Mouse (Mus musculus): ENCODE results near the gene Ndrg4.
"Not testable (repeated sequence)": the region's sequence is repeated elsewhere in the genome, so short reads cannot be mapped to it uniquely, and the experiment has no call there.

Gene Ndrg4

GRCm38 (mm10) chr8:95676631-95677030 is at the start of gene Ndrg4:
TSS of gene Ndrg4 (plus strand) at chr8:95676980.
- no peak for DNase-seq (ENCODE audit: low read depth, low spot score)

- no peak for DNase-seq (ENCODE audit: low read depth, low spot score)
Observed at GRCm38 (mm10) chr8:95632840-95633239, 43.9 kb upstream of the Ndrg4 start.

GRCm38 (mm10) chr8:95633262-95634062 is 43.3 kb upstream of the Ndrg4 start, which contains the start of gene Gins3:
TSS of gene Gins3 (plus strand) at chr8:95633453.
- peak; percentile 93 for DNase-seq (ENCODE audit: low read depth, low spot score)

GRCm38 (mm10) chr8:95634063-95634340 is 42.8 kb upstream of the Ndrg4 start:
- no peak for DNase-seq (ENCODE audit: low read depth, low spot score)

- DNase-seq (ENCODE audit: low read depth, low spot score), result no peak
Observed at GRCm38 (mm10) chr8:95644942-95645341, 31.8 kb upstream of the Ndrg4 start.

- no peak for DNase-seq (ENCODE audit: low read depth, low spot score)
Observed at GRCm38 (mm10) chr8:95648251-95648650, 28.5 kb upstream of the Ndrg4 start.

GRCm38 (mm10) chr8:95653351-95653750 is 23.4 kb upstream of the Ndrg4 start:
- no peak for DNase-seq (ENCODE audit: low read depth, low spot score)

- DNase-seq (ENCODE audit: low read depth, low spot score), result no peak
Observed at GRCm38 (mm10) chr8:95655831-95656230, 20.9 kb upstream of the Ndrg4 start.

GRCm38 (mm10) chr8:95656316-95657002 is 20.3 kb upstream of the Ndrg4 start:
- no peak for DNase-seq (ENCODE audit: low read depth, low spot score)

GRCm38 (mm10) chr8:95657523-95657922 is 19.3 kb upstream of the Ndrg4 start:
- DNase-seq (ENCODE audit: low read depth, low spot score), result no peak

- DNase-seq (ENCODE audit: low read depth, low spot score), result no peak
Observed at GRCm38 (mm10) chr8:95660334-95660882, 16.4 kb upstream of the Ndrg4 start.

- DNase-seq (ENCODE audit: low read depth, low spot score), result no peak
Observed at GRCm38 (mm10) chr8:95661085-95661484, 15.7 kb upstream of the Ndrg4 start.

- no peak for DNase-seq (ENCODE audit: low read depth, low spot score)
Observed at GRCm38 (mm10) chr8:95661575-95661974, 15.2 kb upstream of the Ndrg4 start.

- DNase-seq (ENCODE audit: low read depth, low spot score), result no peak
Observed at GRCm38 (mm10) chr8:95662885-95663598, 13.7 kb upstream of the Ndrg4 start.

- no peak for DNase-seq (ENCODE audit: low read depth, low spot score)
Observed at GRCm38 (mm10) chr8:95663599-95663949, 13.2 kb upstream of the Ndrg4 start.

- not testable (repeated sequence) for DNase-seq (ENCODE audit: low read depth, low spot score)
Observed at GRCm38 (mm10) chr8:95665813-95666452, 10.8 kb upstream of the Ndrg4 start.

GRCm38 (mm10) chr8:95668163-95668958 is 8.4 kb upstream of the Ndrg4 start:
- no peak for DNase-seq (ENCODE audit: low read depth, low spot score)

- DNase-seq (ENCODE audit: low read depth, low spot score), result no peak
Observed at GRCm38 (mm10) chr8:95669967-95670366, 6.8 kb upstream of the Ndrg4 start.

GRCm38 (mm10) chr8:95671861-95672260 is 4.9 kb upstream of the Ndrg4 start:
- DNase-seq (ENCODE audit: low read depth, low spot score), result no peak

GRCm38 (mm10) chr8:95672811-95673210 is 4.0 kb upstream of the Ndrg4 start:
- no peak for DNase-seq (ENCODE audit: low read depth, low spot score)

- no peak for DNase-seq (ENCODE audit: low read depth, low spot score)
Observed at GRCm38 (mm10) chr8:95677591-95678023, 827 bp downstream of the Ndrg4 start.

Measured in mesoderm, embryonic 11.5 days (tissue).